Mouse (Mus musculus) embryonic fibroblast, embryonic 13.5 days (primary cell): ENCODE measurements around the gene Plcb3.

ENCODE experiments used
- CTCF ChIP-seq: IDR thresholded peaks from 2 replicates; pipeline ENCODE4 v1.5.1; 2011; ENCODE audit warnings: mild to moderate bottlenecking, control low read depth, low read length, moderate library complexity, borderline replicate concordance; ENCODE audit not compliant: insufficient read depth
- POLR2A ChIP-seq: IDR thresholded peaks from 2 replicates; pipeline ENCODE4 v1.6.1; 2011; ENCODE audit warnings: low read depth, mild to moderate bottlenecking, control low read depth, low read length, moderate library complexity

DNA sequence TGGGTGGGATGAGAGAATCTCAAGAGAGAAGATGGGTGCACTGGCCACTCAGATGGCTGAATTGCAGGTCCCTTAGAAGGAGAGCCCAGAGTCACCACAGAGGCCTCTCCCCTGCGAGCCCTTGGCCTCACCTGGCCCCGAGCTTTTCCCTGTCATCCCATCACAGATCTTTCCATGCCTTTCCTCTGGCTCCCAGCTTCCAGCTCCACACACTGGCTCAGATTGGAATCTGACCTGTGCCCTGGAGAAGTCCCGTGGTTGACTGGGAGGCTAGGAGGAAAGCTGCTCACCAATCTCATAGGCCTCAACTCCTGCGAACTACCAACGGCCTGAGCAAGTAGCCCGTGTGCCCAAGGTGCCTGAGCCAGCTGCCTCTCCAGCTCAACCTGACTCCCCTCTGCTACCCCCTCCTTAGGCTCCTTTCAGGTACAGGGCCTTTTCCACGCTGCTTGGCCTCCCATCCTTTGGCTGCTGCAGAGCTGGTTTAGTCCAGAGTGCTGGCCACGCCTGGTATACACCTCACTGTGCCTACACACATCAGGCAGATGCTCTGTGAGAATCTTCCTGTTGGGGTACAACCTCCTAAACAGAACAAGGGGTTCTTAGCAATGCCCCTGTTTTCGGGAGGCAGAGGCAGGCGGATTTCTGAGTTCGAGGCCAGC, 70.6 kb downstream of the Plcb3 start:
- TF ChIP-seq POLR2A (no peak), CTCF (no peak)
